Mouse (Mus musculus): ENCODE data around the gene Sema3b. TPM values are rescaled to one million over a fixed set of nuclear protein-coding genes. Genes with fewer than 3 reads are reported as not detected.

Gene Sema3b
- polyA plus RNA-seq, 1 experiment = 3.3 TPM

DNA sequence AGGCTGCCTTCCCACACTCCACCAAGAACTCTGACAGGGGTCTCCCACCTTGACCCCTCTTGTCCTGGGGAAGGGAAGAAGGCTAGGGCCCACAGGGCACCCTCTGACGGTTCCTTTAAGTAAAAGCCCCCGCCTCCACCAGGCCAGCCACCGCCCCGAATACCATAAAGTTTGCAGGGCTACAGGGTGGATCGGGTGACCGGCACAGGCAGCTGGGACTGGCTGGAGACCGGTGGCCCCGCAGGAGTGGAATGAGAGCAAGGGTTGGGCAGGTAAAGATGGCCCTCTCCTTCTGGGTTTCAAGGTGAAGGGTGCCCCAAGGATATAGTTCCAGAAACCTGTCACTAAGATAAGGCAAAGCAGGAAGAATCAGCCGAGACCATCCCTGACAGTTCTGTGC lies 2.4 kb downstream of the Sema3b start:
- H3K27ac ChIP-seq (ENCODE audit: insufficient read depth, low read length) = no peak overlapping the region
- peaks cover 20% of the 10 kb centered on the region for H3K4me1 ChIP-seq (ENCODE audit: control insufficient read depth, insufficient read depth, insufficient read length)

DNA sequence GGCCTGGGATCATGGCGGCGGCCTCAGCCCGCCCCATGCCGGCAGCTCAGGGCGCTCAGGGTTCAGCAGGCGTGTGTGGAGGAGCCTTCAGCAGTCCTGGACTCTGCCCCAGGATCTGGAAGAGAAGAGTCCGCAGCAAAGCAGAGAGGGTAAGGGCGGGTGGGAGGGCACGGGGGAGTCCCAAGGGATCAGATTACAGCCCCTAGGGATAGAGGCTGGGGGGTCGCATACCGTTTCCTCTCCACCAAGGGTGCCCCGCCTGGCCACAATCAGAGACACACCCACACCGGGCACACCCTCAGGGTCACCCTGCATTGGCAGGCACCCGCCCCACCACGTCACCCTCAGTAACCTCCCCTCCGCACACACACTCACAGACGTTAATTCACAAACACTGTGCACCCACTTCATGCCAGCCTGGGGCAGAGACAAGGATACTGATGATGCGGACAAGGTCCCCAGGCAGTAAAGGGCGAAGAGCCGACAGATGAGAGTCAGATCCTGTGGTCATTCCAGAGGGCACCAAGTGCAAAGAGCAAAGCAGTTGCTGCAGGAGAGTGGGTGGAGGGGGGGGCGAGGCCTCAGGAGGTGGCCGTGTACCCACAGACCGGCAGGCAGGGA lies 3.9 kb downstream of the Sema3b start:
- TF ChIP-seq POLR2A (IDR thresholded peaks at IDR 0.05; ENCODE audit: low read depth, low read length) = no peak
- TF ChIP-seq CTCF (IDR thresholded peaks at IDR 0.05; ENCODE audit: extremely low read depth, insufficient read depth, insufficient read length, insufficient replicate concordance) = no peak
- Histone ChIP-seq H3K4me3 (ENCODE audit: extremely low read depth, insufficient read depth, insufficient read length) (no peak overlapping the region), H3K4me1 (ENCODE audit: control insufficient read depth, insufficient read depth, insufficient read length) (peaks cover 24% of the 10 kb centered on the region), H3K27me3 (ENCODE audit: control insufficient read depth, insufficient read depth, low read length) (no peaks in the 10 kb centered on the region), H3K27ac (ENCODE audit: insufficient read depth, low read length) (no peak overlapping the region), H3K36me3 (ENCODE audit: control insufficient read depth, insufficient read depth, low read length) (no peaks in the 10 kb centered on the region)
- DNase-seq (ENCODE audit: low read depth in 1 of 2, low spot score in 2 of 2) = no peak
- WGBS = 66% methylated on average over 23 of the region's 23 CpGs

More for the DNA sequence above, 2.4 kb downstream of the Sema3b start:
- no peak for DNase-seq (ENCODE audit: low read depth in 1 of 2, low spot score in 2 of 2)
- no peaks in the 10 kb centered on the region for H3K27me3 ChIP-seq (ENCODE audit: control insufficient read depth, insufficient read depth, low read length)
- 80% methylated on average over 9 of the region's 9 CpGs for WGBS
- H3K4me3 ChIP-seq (ENCODE audit: extremely low read depth, insufficient read depth, insufficient read length) = no peak overlapping the region
- H3K36me3 ChIP-seq (ENCODE audit: control insufficient read depth, insufficient read depth, low read length) = no peaks in the 10 kb centered on the region
- no peak for TF ChIP-seq POLR2A (IDR thresholded peaks at IDR 0.05; ENCODE audit: low read depth, low read length)
- no peak for TF ChIP-seq CTCF (IDR thresholded peaks at IDR 0.05; ENCODE audit: extremely low read depth, insufficient read depth, insufficient read length, insufficient replicate concordance)

DNA sequence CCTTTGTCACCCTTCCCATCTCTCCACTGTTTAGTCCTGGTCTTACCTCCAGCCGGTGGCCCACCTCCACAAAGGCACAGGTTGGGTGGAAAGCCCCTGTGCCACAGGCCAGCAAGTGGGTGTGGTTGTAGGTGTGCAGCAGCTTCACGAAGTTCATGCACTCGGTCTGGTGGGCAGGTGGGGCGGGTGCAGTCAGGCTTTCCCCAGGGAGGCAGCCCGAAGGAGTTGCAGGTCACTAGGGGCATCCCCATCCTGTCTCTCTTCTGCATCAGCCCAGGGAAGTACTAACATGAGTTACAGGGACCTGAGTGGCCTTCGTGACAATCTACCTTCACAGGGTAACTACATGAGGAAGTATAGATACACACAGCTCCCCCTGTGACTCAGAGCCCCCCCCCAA lies 5.8 kb downstream of the Sema3b start:
- H3K36me3 ChIP-seq (ENCODE audit: control insufficient read depth, insufficient read depth, low read length) = no peaks in the 10 kb centered on the region
- no peak overlapping the region for H3K27ac ChIP-seq (ENCODE audit: insufficient read depth, low read length)
- DNase-seq (ENCODE audit: low read depth in 1 of 2, low spot score in 2 of 2) = peak in 1 of 2 experiments; percentile 52
- no peaks in the 10 kb centered on the region for H3K27me3 ChIP-seq (ENCODE audit: control insufficient read depth, insufficient read depth, low read length)
- peaks cover 24% of the 10 kb centered on the region for H3K4me1 ChIP-seq (ENCODE audit: control insufficient read depth, insufficient read depth, insufficient read length)
- WGBS = 40% methylated on average over 6 of the region's 6 CpGs
- TF ChIP-seq POLR2A (IDR thresholded peaks at IDR 0.05; ENCODE audit: low read depth, low read length) (no peak), CTCF (IDR thresholded peaks at IDR 0.05; ENCODE audit: extremely low read depth, insufficient read depth, insufficient read length, insufficient replicate concordance) (no peak)
- H3K4me3 ChIP-seq (ENCODE audit: extremely low read depth, insufficient read depth, insufficient read length) = no peak overlapping the region

DNA sequence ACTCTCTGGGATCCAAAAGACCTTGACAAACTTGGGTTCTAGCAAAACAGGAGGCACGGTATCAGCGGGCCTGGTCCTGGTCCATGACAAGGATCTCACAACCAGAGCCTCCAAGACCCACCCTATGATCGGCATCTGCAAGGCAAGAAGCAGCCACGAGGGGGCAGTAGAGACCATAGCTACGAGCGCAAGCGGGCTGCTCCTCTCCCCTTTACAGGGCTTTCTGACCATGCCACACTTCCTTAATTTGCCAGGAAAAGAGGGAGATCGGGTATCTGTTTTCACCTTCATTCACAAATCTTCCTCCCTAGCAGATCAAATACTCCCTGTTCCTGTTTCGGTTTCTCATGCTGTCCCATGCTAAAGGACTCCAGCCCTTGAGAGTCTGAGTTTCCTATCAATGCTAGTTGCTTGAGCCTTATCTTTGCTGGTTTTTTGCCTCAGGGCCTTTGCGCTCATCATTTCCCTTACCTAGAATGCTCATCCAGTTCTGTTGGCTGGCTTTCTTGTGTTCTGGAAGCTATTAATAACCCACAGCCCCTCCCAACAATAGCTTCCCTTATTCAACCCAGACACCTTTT lies 6.9 kb downstream of the Sema3b start:
- WGBS = 3% methylated on average over 10 of the region's 10 CpGs
- Histone ChIP-seq H3K27me3 (ENCODE audit: control insufficient read depth, insufficient read depth, low read length) (no peaks in the 10 kb centered on the region), H3K4me1 (ENCODE audit: control insufficient read depth, insufficient read depth, insufficient read length) (peaks cover 24% of the 10 kb centered on the region), H3K36me3 (ENCODE audit: control insufficient read depth, insufficient read depth, low read length) (no peaks in the 10 kb centered on the region), H3K27ac (ENCODE audit: insufficient read depth, low read length) (no peak overlapping the region), H3K4me3 (ENCODE audit: extremely low read depth, insufficient read depth, insufficient read length) (no peak overlapping the region)
- TF ChIP-seq POLR2A (IDR thresholded peaks at IDR 0.05; ENCODE audit: low read depth, low read length) (no peak), CTCF (IDR thresholded peaks at IDR 0.05; ENCODE audit: extremely low read depth, insufficient read depth, insufficient read length, insufficient replicate concordance) (peak; percentile 99)
- DNase-seq (ENCODE audit: low read depth in 1 of 2, low spot score in 2 of 2) = peak; percentile 65 to 87

DNA sequence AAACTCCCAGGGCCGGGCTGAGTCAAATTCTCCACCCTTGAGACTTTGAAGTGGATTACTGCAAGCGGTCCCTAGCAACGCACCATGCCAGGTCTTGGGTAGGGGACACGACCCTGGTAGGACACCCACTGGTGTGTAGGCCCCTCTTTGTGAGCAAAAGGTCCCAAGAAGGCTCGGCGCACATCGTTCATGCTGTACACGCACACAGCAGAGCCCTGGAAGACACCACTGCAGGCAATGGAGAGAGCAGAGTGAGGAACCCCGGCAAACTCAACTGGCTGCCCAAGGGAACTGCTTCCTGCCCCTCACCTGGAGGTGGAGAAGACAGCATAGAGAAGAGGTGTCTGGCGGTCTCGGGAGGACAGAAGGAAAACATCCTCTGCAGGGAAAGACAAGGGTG lies 7.8 kb downstream of the Sema3b start:
- 84% methylated on average over 11 of the region's 11 CpGs for WGBS
- TF ChIP-seq POLR2A (IDR thresholded peaks at IDR 0.05; ENCODE audit: low read depth, low read length) (no peak), CTCF (IDR thresholded peaks at IDR 0.05; ENCODE audit: extremely low read depth, insufficient read depth, insufficient read length, insufficient replicate concordance) (no peak)

DNA sequence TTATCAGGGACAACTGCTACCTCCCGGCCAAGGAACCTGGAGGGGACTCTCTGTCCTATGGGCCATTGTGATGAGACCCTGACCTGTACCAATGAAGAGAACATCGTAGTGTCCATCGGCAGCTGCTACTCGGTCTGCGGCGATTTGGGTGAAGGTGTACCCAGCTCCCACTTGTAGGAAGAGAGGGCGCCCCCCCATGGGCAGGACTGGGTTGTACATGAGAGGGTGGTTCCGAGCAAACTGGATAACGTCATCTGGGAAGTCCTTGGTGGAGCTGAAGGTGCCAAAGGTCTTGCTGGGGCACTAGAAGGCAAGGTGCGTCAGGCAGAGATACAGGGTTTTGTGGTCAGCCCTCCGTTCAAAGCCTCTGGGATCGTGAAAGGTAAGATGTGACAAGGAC lies 8.3 kb downstream of the Sema3b start:
- DNase-seq (ENCODE audit: low read depth in 1 of 2, low spot score in 2 of 2) = no peak
- no peak overlapping the region for H3K4me3 ChIP-seq (ENCODE audit: extremely low read depth, insufficient read depth, insufficient read length)
- 76% methylated on average over 12 of the region's 12 CpGs for WGBS
- H3K36me3 ChIP-seq (ENCODE audit: control insufficient read depth, insufficient read depth, low read length) = no peaks in the 10 kb centered on the region
- H3K27me3 ChIP-seq (ENCODE audit: control insufficient read depth, insufficient read depth, low read length) = no peaks in the 10 kb centered on the region
- TF ChIP-seq CTCF (IDR thresholded peaks at IDR 0.05; ENCODE audit: extremely low read depth, insufficient read depth, insufficient read length, insufficient replicate concordance) (no peak), POLR2A (IDR thresholded peaks at IDR 0.05; ENCODE audit: low read depth, low read length) (no peak)
- H3K4me1 ChIP-seq (ENCODE audit: control insufficient read depth, insufficient read depth, insufficient read length) = peaks cover 24% of the 10 kb centered on the region
- H3K27ac ChIP-seq (ENCODE audit: insufficient read depth, low read length) = no peak overlapping the region

More for the DNA sequence above, 7.8 kb downstream of the Sema3b start:
- Histone ChIP-seq H3K27ac (ENCODE audit: insufficient read depth, low read length) (no peak overlapping the region), H3K4me1 (ENCODE audit: control insufficient read depth, insufficient read depth, insufficient read length) (peaks cover 24% of the 10 kb centered on the region), H3K36me3 (ENCODE audit: control insufficient read depth, insufficient read depth, low read length) (no peaks in the 10 kb centered on the region), H3K27me3 (ENCODE audit: control insufficient read depth, insufficient read depth, low read length) (no peaks in the 10 kb centered on the region), H3K4me3 (ENCODE audit: extremely low read depth, insufficient read depth, insufficient read length) (no peak overlapping the region)
- DNase-seq (ENCODE audit: low read depth in 1 of 2, low spot score in 2 of 2) = no peak

DNA sequence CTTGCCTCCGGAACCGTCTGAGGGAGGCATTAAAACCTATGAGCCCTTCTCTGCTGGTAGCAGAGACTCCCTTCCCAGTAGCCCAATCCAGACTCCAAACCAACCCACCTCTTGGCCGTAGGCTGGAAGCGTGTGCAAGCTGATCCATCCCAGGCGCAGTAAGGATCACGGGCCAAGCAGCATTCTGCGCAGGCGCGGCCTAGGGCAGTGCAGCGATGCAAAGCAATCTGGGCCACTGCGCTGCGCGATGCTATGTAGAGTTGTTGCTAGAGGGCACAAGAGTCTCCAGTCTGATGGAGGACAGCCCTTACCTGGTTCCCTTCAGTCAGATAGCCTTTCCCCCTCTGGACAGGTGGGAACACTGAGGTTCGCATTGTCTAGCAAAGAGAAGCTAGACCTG lies 9.2 kb downstream of the Sema3b start:
- DNase-seq (ENCODE audit: low read depth in 1 of 2, low spot score in 2 of 2) = no peak
- no peak overlapping the region for H3K4me3 ChIP-seq (ENCODE audit: extremely low read depth, insufficient read depth, insufficient read length)
- no peaks in the 10 kb centered on the region for H3K27me3 ChIP-seq (ENCODE audit: control insufficient read depth, insufficient read depth, low read length)
- 89% methylated on average over 14 of the region's 14 CpGs for WGBS
- TF ChIP-seq POLR2A (IDR thresholded peaks at IDR 0.05; ENCODE audit: low read depth, low read length) (no peak), CTCF (IDR thresholded peaks at IDR 0.05; ENCODE audit: extremely low read depth, insufficient read depth, insufficient read length, insufficient replicate concordance) (no peak)
- no peaks in the 10 kb centered on the region for H3K36me3 ChIP-seq (ENCODE audit: control insufficient read depth, insufficient read depth, low read length)
- peaks cover 24% of the 10 kb centered on the region for H3K4me1 ChIP-seq (ENCODE audit: control insufficient read depth, insufficient read depth, insufficient read length)
- no peak overlapping the region for H3K27ac ChIP-seq (ENCODE audit: insufficient read depth, low read length)
